Mouse (Mus musculus): ENCODE measurements around the gene Eml6.
"Not testable (repeated sequence)": the region's sequence is repeated elsewhere in the genome, so short reads cannot be mapped to it uniquely, and the experiment has no call there.

Gene Eml6

GRCm38 (mm10) chr11:29788921-29789638, 236.8 kb downstream of the Eml6 start:
- DNase-seq (ENCODE audit: low read depth, low spot score): no peak

DNA sequence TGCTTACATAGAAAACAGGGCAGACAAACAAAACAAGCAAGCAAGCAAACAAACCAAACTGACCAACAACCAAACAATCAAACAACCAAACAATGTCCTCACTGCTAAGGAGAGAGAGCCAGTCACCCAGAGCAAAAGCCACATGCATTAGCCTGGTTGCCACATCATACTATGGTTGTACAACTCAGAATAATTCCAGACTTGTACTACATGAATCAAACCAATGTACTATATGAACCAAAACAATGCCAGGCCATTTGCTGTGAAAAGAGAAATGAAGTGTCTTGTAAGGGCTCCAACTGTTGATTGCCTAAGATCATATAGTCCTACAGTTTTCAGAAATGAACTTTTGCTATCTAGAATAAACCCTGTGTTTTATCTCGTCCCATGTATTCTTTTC, 237.3 kb downstream of the Eml6 start:
- no peak for DNase-seq (ENCODE audit: low read depth, low spot score)

DNA sequence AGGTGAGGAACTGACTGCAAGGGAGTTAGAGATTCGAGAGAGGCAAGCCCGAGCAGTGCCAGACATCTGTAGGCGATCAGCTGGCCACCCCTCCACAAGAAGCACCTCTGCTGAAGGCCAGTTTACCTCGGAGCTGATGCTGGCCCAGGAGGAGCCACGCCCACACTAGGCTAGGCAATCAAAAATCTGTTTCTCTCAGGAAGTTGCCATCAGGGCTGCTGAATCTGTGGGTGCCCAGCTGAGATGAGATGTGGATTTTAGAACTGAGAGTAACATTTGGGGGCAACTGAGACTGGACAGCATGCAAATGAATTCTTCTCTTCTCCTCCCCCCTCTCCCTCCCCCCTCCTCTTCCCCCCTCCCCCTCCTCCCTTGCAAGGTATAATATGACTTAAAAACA, 238.4 kb downstream of the Eml6 start:
- DNase-seq (ENCODE audit: low read depth, low spot score): no peak

DNA sequence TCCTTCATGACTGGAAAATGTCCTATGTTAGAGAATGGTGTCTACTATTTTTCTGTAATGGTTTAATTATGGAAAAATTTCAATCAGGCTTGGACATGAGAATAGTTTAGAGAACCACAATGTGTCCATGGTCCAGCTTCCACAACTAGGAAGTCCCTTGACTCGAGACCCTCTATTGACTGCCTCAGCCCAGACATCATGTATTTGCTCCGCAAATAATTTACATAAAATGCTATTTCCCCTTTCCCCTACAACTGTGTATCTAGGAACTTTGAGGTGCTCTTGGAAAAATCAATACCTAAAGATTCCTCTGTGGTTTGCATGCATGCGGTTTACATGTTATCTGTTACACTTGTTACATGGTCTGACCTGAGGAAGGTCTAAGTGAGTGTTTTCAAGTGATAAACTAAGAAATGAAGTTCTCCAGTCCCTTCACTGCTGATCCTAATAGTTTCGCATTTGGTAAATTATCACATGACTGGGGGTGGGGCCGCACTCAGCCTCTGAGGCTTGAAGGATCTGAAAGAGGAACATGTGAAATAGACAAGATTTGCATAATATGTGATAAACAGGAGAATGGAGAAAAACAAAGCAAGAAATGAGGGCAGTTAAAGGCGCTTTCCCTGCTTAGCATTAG, 239.1 kb downstream of the Eml6 start:
- DNase-seq (ENCODE audit: low read depth, low spot score): no peak

- DNase-seq (ENCODE audit: low read depth, low spot score): no peak
Observed at GRCm38 (mm10) chr11:29779409-29780026, 246.3 kb downstream of the Eml6 start.

- DNase-seq (ENCODE audit: low read depth, low spot score): no peak
Observed at GRCm38 (mm10) chr11:29778936-29779335, 246.9 kb downstream of the Eml6 start.

GRCm38 (mm10) chr11:29777964-29778363, 247.9 kb downstream of the Eml6 start:
- peak; percentile 97 for DNase-seq (ENCODE audit: low read depth, low spot score)

DNA sequence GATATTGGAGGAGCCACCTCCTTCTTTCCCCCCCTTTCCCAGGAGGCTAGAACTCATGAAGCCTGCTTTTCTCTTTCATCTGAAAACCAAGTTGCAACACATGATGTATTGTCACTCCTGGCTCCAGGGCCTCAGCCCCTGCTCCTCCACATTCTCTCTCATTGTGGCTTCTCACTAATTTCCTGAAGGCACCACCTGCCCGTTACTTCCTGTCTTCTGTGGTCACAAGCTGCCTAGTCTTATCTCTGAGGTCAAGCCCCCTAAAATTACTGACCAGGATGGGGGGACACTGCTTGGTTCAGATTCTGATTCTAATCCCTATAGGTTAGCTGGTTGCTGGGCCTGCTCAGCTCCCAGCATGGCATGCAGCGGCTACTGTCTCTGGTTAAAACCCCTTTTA, 251.1 kb downstream of the Eml6 start:
- DNase-seq (ENCODE audit: low read depth, low spot score): no peak

GRCm38 (mm10) chr11:29774296-29774695, 251.5 kb downstream of the Eml6 start:
- DNase-seq (ENCODE audit: low read depth, low spot score): peak; percentile 47

DNA sequence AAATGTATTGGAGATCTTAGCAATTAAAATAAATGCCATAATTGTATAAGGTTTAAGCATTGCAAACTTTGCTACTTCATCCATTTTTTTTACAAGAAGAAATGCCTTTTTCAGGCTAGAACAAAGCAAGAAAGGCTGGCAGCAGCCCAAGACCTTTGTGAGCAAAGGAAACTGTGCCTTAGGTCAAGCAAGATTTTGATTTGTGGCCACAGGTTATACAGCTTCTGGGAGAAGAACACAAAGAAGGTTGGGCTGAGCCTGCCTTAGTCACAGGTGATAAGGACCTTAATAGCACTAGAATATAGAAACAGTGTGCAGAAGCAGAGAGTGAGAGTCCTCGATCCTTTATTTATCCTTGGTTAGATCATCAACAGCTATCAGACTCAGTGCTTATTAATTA, 253.6 kb downstream of the Eml6 start:
- DNase-seq (ENCODE audit: low read depth, low spot score): no peak

GRCm38 (mm10) chr11:29770666-29771400, 255.0 kb downstream of the Eml6 start:
- DNase-seq (ENCODE audit: low read depth, low spot score): no peak

GRCm38 (mm10) chr11:29768523-29768922, 257.3 kb downstream of the Eml6 start:
- DNase-seq (ENCODE audit: low read depth, low spot score): no peak

DNA sequence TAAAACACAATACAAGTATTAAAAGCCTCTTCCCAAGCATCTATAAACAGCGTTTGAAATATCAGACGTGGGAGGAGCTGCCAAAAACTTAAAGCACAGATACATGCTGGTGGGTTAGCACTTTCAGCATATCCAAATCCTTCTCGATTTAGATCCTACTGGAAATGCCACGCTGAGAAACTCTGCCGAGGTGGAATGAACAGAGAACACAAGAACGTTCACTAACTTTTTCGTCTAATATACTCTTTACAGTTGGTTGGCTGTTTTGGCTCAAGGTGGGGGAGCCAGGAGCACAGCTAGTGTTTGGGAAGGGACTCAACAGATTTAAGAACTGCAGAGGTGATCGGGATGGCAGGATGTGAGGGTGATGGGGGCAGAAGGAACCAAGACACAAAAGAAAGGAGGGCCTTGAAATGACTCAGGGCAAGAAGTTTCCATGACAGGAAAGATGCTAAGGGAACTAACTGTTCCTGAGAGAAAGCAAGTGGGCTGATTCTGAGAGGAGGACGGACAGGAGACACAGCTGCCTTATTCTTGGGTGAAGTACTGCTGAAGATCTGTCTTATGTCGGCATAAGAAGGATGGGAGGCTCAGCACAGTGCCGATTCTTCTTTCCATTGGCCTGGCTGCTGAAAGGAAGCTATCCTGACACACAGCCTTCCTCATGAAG, 259.4 kb downstream of the Eml6 start:
- no peak for DNase-seq (ENCODE audit: low read depth, low spot score)

DNA sequence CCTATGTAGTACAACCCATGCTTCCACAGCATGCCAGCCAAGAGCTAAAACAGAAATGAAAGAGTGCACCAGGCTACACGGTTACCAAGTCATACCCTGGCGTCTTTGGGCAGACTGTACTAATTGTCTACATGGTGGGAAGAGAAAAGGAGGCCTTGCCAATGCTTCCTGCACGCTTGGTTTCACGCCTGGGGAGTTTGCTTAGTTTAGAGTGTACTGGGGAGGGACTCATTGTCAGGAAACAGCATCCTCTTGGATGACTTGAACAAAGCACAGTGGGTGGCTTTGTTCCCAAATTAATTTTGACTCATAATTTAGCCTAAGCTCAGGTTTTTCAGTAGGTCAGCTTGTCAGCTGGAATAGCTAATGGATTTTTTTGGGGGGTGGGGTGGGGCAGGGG, 260.8 kb downstream of the Eml6 start:
- DNase-seq (ENCODE audit: low read depth, low spot score): peak; percentile 36

GRCm38 (mm10) chr11:29762768-29763167, 263.1 kb downstream of the Eml6 start:
- DNase-seq (ENCODE audit: low read depth, low spot score): no peak

DNA sequence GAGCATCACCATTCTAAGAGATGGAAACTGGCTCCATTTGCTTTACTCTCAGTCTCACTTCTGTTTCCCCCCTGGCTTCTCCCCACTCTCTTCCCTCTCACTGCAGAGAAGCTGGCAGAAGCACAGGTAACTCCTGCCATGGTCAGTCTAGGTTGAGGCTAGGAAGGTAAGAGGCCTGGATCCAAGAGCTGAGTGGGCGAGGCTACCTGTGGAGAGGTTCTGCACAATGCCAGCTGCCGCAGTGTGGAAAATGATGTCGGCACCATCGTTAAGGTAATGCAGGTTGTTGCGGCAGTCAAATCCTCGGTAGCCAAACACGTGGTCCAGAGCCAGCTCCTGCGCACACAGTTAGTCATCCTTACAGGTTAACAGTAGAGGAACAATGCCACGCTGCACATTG, 264.4 kb downstream of the Eml6 start:
- no peak for DNase-seq (ENCODE audit: low read depth, low spot score)

- no peak for DNase-seq (ENCODE audit: low read depth, low spot score)
Observed at GRCm38 (mm10) chr11:29758617-29759016, 267.2 kb downstream of the Eml6 start.

DNA sequence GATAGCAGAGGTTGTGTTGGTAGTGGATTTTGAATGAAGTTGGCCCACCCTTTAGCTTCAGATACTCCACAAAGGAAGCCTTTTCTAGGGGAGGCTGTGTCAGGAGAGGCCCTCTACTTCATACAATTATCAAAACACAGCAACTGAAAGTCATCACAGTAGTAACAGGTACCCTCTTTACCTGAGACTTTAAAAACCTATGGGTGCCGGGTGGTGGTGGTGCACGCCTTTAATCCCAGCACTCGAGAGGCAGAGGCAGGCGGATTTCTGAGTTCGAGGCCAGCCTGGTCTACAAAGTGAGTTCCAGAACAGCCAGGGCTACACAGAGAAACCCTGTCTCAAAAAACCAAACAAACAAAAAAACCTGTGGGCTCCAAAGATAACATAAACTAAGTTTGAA, 269.8 kb downstream of the Eml6 start:
- DNase-seq (ENCODE audit: low read depth, low spot score): not testable (repeated sequence)

GRCm38 (mm10) chr11:29751648-29752611, 273.9 kb downstream of the Eml6 start:
- no peak for DNase-seq (ENCODE audit: low read depth, low spot score)

- no peak for DNase-seq (ENCODE audit: low read depth, low spot score)
Observed at GRCm38 (mm10) chr11:29751013-29751412, 274.8 kb downstream of the Eml6 start.

DNA sequence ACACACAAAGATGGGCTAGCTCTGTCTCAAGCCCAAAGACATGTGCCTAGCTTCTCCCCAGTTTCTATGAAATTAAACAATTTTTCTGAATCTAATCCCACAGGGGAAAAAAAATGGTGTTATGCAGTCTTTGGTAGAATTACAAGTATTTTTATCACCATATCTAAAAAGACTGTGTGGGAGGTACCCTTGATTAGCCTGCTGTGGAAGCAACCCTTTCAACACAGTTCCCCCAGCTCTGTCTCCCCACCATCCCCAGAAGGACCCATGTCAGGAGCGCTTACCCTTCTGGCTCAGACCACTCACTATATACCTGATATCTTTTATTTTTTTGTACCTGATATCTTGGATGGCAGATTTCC, 276.4 kb downstream of the Eml6 start:
- DNase-seq (ENCODE audit: low read depth, low spot score): no peak

Data from skeletal muscle tissue, adult 2 months (tissue).